In the genomic region with DNA sequence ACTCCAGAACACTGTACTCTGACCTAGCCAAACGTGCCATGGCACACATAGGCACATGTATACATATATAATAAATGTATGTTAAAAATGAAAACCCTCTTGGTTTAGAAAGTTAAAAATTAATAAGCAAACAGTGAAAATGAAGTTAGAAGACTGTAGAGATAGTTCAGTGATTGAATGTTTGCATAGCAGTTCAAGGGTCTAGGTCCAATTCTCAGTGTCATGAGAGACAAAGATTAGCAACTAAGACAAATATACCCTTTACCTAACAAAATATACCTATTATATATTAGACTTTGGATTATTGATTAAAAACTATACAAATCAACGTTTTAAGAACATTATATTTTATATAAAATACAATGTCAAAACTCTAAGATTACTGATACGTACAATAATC, we compare ENCODE assay signal across 22 mouse cellular contexts. TPM values are rescaled to one million over a fixed set of nuclear protein-coding genes. Genes with fewer than 3 reads are reported as not detected.
DNase-seq lines count a peak whose midpoint lies in the region; ATAC-seq lines count a peak whose summit lies in the region.
"Had no signal": no experiment of that assay in that cellular context is flagged by ENCODE, and none has a peak within 500 bp of the region (broad histone marks: within the 10 kb centered on the region; RNA-seq: fewer than 3 reads in every experiment).

No protein-coding gene starts in this region.

- DNase-seq in yolk sac, embryonic 10.5 days (ENCODE audit: low spot score) = peak; percentile 1
- no peak for DNase-seq in retina, postnatal 1 day
- DNase-seq in layer of hippocampus, postnatal 14 days (ENCODE audit: low spot score in 2 of 2) = no peak
- DNase-seq: adrenal gland, adult 2 months; adrenal gland, postnatal 10 days; adrenal gland, postnatal 25 days; cerebellum, adult 11 months; cerebellum, adult 18-20 months; cerebellum, adult 8-10 months; cerebellum, adult 9-11 months; cerebellum, postnatal 14 days; cerebellum, postnatal 36 days; embryo, embryonic 11 days had no signal

- no peaks in the 10 kb centered on the region for H3K4me1 ChIP-seq in intestine, embryonic 15.5 days (replicated peaks)
- no peaks in the 10 kb centered on the region for H3K4me1 ChIP-seq in intestine, embryonic 16.5 days (ENCODE audit: control insufficient read depth, insufficient read depth, low read length)
- H3K4me1 ChIP-seq: embryonic facial prominence, embryonic 13.5 days; embryonic facial prominence, embryonic 15.5 days; forebrain, embryonic 10.5 days; forebrain, embryonic 12.5 days had no signal

- H3K27ac ChIP-seq in intestine, embryonic 15.5 days = no peak overlapping the region
- H3K27ac ChIP-seq in intestine, embryonic 16.5 days (ENCODE audit: low read length) = no peak overlapping the region
- H3K27ac ChIP-seq: embryonic facial prominence, embryonic 13.5 days; embryonic facial prominence, embryonic 15.5 days; forebrain, embryonic 10.5 days; forebrain, embryonic 12.5 days had no signal

- no peaks in the 10 kb centered on the region for H3K27me3 ChIP-seq in intestine, embryonic 15.5 days (replicated peaks)
- H3K27me3 ChIP-seq in intestine, embryonic 16.5 days (replicated peaks; ENCODE audit: control insufficient read depth, insufficient read depth, low read length) = no peaks in the 10 kb centered on the region
- H3K27me3 ChIP-seq: embryonic facial prominence, embryonic 13.5 days; embryonic facial prominence, embryonic 15.5 days; forebrain, embryonic 12.5 days had no signal

- no peak overlapping the region for H3K4me3 ChIP-seq in intestine, embryonic 15.5 days (replicated peaks)
- H3K4me3 ChIP-seq in intestine, embryonic 16.5 days (ENCODE audit: low read length) = no peak overlapping the region
- H3K4me3 ChIP-seq: embryonic facial prominence, embryonic 13.5 days; embryonic facial prominence, embryonic 15.5 days; erythroblast, embryonic 14.5 days; forebrain, embryonic 10.5 days; forebrain, embryonic 12.5 days had no signal

- H3K4me2 ChIP-seq in intestine, embryonic 15.5 days (replicated peaks) = no peak overlapping the region
- no peak overlapping the region for H3K4me2 ChIP-seq in intestine, embryonic 16.5 days (ENCODE audit: low read depth, low read length)
- H3K4me2 ChIP-seq: embryonic facial prominence, embryonic 13.5 days; embryonic facial prominence, embryonic 15.5 days; forebrain, embryonic 12.5 days had no signal

- H3K36me3 ChIP-seq in intestine, embryonic 15.5 days = no peaks in the 10 kb centered on the region
- no peaks in the 10 kb centered on the region for H3K36me3 ChIP-seq in intestine, embryonic 16.5 days (ENCODE audit: control insufficient read depth, insufficient read depth, low read length)
- H3K36me3 ChIP-seq: embryonic facial prominence, embryonic 13.5 days; embryonic facial prominence, embryonic 15.5 days; forebrain, embryonic 10.5 days; forebrain, embryonic 12.5 days had no signal

- H3K9ac ChIP-seq in intestine, embryonic 15.5 days = no peak overlapping the region
- H3K9ac ChIP-seq in intestine, embryonic 16.5 days (ENCODE audit: low read depth, low read length) = no peak overlapping the region
- H3K9ac ChIP-seq: embryonic facial prominence, embryonic 13.5 days; embryonic facial prominence, embryonic 15.5 days; forebrain, embryonic 12.5 days had no signal

- WGBS in intestine, embryonic 15.5 days = 54% methylated on average over 3 of the region's 3 CpGs
- 66% methylated on average over 3 of the region's 3 CpGs for WGBS in intestine, embryonic 16.5 days

- ATAC-seq in intestine, embryonic 15.5 days = peak; percentile 58; the same call in 1 of the 2 replicates
- ATAC-seq in intestine, embryonic 16.5 days = peak; percentile 53; the same call in 1 of the 2 replicates
- ATAC-seq: forebrain, embryonic 14.5 days; forebrain, embryonic 16.5 days had no signal

- H3K9me3 ChIP-seq in intestine, embryonic 15.5 days = no peaks in the 10 kb centered on the region
- H3K9me3 ChIP-seq in intestine, embryonic 16.5 days (ENCODE audit: control insufficient read depth, low read length) = no peaks in the 10 kb centered on the region
- H3K9me3 ChIP-seq: embryonic facial prominence, embryonic 13.5 days; embryonic facial prominence, embryonic 15.5 days; forebrain, embryonic 10.5 days; forebrain, embryonic 12.5 days had no signal

RNA-seq across cellular contexts. Expression of a gene that starts 36.9 kb away (rescaled TPM):
- polyA plus RNA-seq in intestine, embryonic 15.5 days (2015; fragmentation: Nextera tagmentation; extraction: Ambion mirVana) = 2.7 and 3.5 TPM in 2 replicates
- 1.9 and 2.3 TPM in 2 replicates for polyA plus RNA-seq in intestine, embryonic 16.5 days (2015; fragmentation: Nextera tagmentation; extraction: Ambion mirVana)
- total RNA-seq in layer of hippocampus, postnatal 14 days (2021) = 10 to 100 TPM; 24.1 to 24.4 TPM
